Mouse (Mus musculus) heart, embryonic 13.5 days (tissue): ENCODE data around the gene Gif. TPM values are rescaled to one million over a fixed set of nuclear protein-coding genes. Genes with fewer than 3 reads are reported as not detected.

Source experiments
- ATAC-seq: fragments of 200-750 bp; cut with Nextera tagmentation; 2 replicates; pipeline ENCODE4 v1.8.0; 2017; ENCODE audit warnings: moderate TSS enrichment; ENCODE audit not compliant: insufficient number of reproducible peaks, low FRiP score, low TSS enrichment; ENCODE audit errors: extremely low read depth
- H3K27ac ChIP-seq: fragments of 300-500 bp; sonication (generic); replicated peaks from 2 replicates; pipeline ENCODE4 v1.5.1; 2015; ENCODE audit warnings: moderate library complexity, mild to moderate bottlenecking, inconsistent platforms
- H3K27me3 ChIP-seq: fragments of 300-500 bp; sonication (generic); replicated peaks from 2 replicates; pipeline ENCODE4 v1.6.1; 2015; ENCODE audit warnings: mild to moderate bottlenecking, inconsistent platforms
- H3K36me3 ChIP-seq: fragments of 300-500 bp; sonication (generic); 2 replicates; pipeline ENCODE4 v1.6.1; 2015; ENCODE audit warnings: mild to moderate bottlenecking, inconsistent platforms
- H3K4me1 ChIP-seq: fragments of 300-500 bp; sonication (generic); 2 replicates; pipeline ENCODE4 v1.6.1; 2015; ENCODE audit warnings: inconsistent platforms
- H3K4me2 ChIP-seq: fragments of 300-500 bp; sonication (generic); 2 replicates; pipeline ENCODE4 v1.6.1; 2015; ENCODE audit warnings: inconsistent platforms, mild to moderate bottlenecking, moderate library complexity
- H3K4me3 ChIP-seq: fragments of 300-500 bp; sonication (generic); 2 replicates; pipeline ENCODE4 v1.5.1; 2015; ENCODE audit warnings: moderate library complexity, mild to moderate bottlenecking, inconsistent platforms
- H3K9ac ChIP-seq: fragments of 300-500 bp; sonication (generic); 2 replicates; pipeline ENCODE4 v1.6.1; 2015; ENCODE audit warnings: inconsistent platforms, mild to moderate bottlenecking, moderate library complexity
- H3K9me3 ChIP-seq: fragments of 300-500 bp; sonication (generic); 2 replicates; pipeline ENCODE4 v1.6.1; 2016; ENCODE audit warnings: inconsistent platforms
- WGBS: fragments of 180-500 bp; shearing (Covaris S2); methylation state at CpG from one replicate; pipeline ENCODE4 v1.1.7; 2015; ENCODE audit warnings: mixed read lengths; 5-methylcytosine and 5-hydroxymethylcytosine counted together
- polyA plus RNA-seq: library from polyadenylated mRNA; unstranded; fragments of >200 nt; fragmentation: Nextera tagmentation; extraction: Ambion mirVana; gene quantifications from 2 replicates; pipeline ENCODE4 v1.2.1, GENCODE M21; 2015

The Gif gene
- polyA plus RNA-seq, 1 experiment from 2014 or later = not detected

DNA sequence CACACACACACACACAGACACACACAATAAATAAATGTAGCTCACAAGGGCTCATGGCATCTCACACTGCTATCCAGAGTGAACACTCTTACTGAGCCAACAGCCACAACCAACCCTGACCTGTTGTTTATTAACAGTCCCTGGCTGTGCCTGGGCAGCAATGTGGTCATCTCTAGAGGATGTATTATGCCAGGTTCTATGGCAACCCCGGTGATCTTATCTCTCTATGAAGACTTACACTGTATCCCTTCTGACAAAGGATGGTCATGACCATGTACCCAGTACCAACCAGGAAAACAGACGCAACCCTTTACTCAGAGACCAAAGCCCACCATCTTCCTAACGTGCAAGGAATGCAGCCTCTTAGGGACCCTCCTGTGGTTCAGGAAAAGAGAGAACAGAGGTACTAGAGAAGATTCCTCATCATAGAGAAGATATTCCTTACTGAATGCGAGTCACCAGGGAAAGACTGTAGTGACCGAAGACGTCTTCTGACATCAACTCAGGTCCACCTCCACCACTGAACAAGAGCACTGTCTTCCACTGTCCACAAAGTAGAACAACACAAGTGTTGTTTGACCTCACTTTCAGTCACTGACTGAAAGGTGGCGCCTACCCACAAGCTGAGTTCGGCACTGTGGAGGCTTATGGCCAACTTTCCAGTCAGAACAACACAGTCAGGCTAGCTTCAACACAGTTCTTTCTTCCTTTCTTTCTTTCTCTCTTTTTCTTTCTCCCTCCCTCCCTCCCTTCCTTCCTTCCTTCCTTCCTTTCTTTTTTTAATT lies 53.4 kb downstream of the Gif start:
- Histone ChIP-seq H3K4me2 (no peak overlapping the region), H3K27me3 (no peaks in the 10 kb centered on the region), H3K36me3 (no peaks in the 10 kb centered on the region), H3K4me3 (no peak overlapping the region), H3K9ac (no peak overlapping the region), H3K9me3 (no peaks in the 10 kb centered on the region), H3K4me1 (no peaks in the 10 kb centered on the region), H3K27ac (no peak overlapping the region)
- ATAC-seq = no peak
- 71% methylated on average over 8 of the region's 8 CpGs for WGBS

DNA sequence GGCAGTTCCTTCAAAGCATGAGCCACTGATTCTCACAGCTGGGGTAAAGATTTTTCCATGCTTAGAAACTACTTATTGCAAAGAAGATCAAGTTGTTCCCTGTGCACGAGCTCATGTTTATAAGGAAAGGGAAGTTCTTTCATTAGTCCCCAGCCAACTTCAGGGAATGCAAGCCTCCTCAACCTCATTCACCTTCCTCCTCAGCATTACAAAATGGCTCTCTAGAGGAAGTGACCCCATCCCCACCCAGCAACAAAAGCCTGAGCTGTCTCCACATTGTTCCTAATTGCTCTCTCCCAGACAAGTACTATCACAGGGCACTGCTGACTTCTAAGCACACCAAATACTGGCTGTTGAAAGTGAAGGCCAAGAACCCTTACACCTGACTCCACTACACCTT lies 57.1 kb downstream of the Gif start:
- no peaks in the 10 kb centered on the region for H3K36me3 ChIP-seq
- ATAC-seq = no peak
- H3K27ac ChIP-seq = no peak overlapping the region
- 53% methylated on average over 1 of the region's 1 CpGs for WGBS
- no peak overlapping the region for H3K4me3 ChIP-seq
- no peaks in the 10 kb centered on the region for H3K4me1 ChIP-seq
- no peak overlapping the region for H3K9ac ChIP-seq
- H3K27me3 ChIP-seq = no peaks in the 10 kb centered on the region
- no peak overlapping the region for H3K4me2 ChIP-seq
- no peaks in the 10 kb centered on the region for H3K9me3 ChIP-seq

DNA sequence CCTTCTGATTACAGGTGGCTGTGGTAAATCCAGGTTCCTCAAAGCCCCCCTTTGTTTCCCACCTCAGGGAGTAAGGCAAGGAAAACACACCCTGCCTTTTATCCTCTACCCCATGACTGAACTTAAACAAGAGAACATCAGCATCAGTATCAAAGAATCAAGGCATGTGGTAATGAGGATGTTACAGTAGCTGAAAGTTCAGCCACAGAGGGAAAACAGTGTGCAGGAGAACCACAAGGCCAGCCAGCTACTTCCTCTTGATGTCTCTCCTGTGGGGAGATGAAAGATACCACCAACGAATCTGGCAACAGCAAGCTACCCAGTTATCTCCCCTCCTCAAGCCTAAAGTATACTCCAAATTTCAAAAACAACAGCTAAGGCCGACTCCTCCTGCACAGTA lies 59.9 kb downstream of the Gif start:
- Histone ChIP-seq H3K27ac (no peak overlapping the region), H3K4me2 (no peak overlapping the region), H3K27me3 (no peaks in the 10 kb centered on the region), H3K9me3 (no peaks in the 10 kb centered on the region), H3K36me3 (no peaks in the 10 kb centered on the region), H3K9ac (no peak overlapping the region), H3K4me1 (peaks cover 6% of the 10 kb centered on the region; the same call in 1 of the 2 replicates), H3K4me3 (no peak overlapping the region)
- ATAC-seq = no peak
- WGBS = 40% methylated on average over 2 of the region's 2 CpGs

DNA sequence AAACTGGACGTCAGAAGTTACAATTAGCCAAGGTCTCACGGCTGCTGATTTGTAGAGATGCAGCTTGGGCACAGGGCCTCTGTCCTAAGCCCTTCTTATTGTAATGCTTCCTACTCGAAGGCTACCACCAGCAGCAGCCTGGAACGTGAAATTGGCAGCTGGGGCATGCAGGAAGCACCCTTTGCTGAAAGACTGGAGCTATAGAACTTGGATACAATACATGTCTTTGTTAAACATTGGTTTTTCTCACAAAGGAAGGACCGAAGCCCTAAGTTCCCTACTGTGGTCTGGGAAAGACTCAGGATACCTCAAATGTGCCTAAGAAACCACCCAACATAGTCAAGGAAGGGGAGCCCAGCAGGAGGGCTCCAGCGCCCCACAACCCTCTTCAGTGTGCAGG lies 60.5 kb downstream of the Gif start:
- Histone ChIP-seq H3K9ac (no peak overlapping the region), H3K4me3 (no peak overlapping the region), H3K27me3 (no peaks in the 10 kb centered on the region), H3K27ac (no peak overlapping the region), H3K4me1 (peaks cover 11% of the 10 kb centered on the region; the same call in 1 of the 2 replicates), H3K4me2 (no peak overlapping the region), H3K9me3 (no peaks in the 10 kb centered on the region), H3K36me3 (no peaks in the 10 kb centered on the region)
- WGBS = 52% methylated on average over 6 of the region's 6 CpGs
- ATAC-seq = no peak

DNA sequence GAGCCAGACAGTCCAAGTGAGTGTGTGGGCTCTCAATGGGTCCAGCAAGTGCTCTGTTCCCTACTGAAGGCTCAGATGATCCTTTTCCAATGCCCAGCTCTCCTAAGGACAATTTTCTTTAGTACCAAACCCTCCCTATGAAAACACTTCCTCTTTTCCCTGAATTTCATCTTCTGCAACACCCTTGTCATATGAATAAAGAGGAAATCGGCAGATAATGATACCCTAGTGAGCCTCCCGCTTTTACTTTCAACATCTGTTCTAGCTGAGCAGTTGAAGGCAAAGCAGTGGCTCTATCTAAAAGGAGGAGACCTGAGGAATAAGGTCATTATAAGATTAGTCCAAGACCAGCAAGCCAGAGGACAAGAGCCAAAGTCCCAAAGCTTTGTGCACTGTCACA lies 61.1 kb downstream of the Gif start:
- H3K9ac ChIP-seq = no peak overlapping the region
- ATAC-seq = no peak
- 81% methylated on average over 2 of the region's 2 CpGs for WGBS
- no peaks in the 10 kb centered on the region for H3K36me3 ChIP-seq
- no peaks in the 10 kb centered on the region for H3K9me3 ChIP-seq
- H3K27me3 ChIP-seq = no peaks in the 10 kb centered on the region
- no peak overlapping the region for H3K4me3 ChIP-seq
- H3K4me1 ChIP-seq = peaks cover 16% of the 10 kb centered on the region
- no peak overlapping the region for H3K4me2 ChIP-seq
- H3K27ac ChIP-seq = no peak overlapping the region

DNA sequence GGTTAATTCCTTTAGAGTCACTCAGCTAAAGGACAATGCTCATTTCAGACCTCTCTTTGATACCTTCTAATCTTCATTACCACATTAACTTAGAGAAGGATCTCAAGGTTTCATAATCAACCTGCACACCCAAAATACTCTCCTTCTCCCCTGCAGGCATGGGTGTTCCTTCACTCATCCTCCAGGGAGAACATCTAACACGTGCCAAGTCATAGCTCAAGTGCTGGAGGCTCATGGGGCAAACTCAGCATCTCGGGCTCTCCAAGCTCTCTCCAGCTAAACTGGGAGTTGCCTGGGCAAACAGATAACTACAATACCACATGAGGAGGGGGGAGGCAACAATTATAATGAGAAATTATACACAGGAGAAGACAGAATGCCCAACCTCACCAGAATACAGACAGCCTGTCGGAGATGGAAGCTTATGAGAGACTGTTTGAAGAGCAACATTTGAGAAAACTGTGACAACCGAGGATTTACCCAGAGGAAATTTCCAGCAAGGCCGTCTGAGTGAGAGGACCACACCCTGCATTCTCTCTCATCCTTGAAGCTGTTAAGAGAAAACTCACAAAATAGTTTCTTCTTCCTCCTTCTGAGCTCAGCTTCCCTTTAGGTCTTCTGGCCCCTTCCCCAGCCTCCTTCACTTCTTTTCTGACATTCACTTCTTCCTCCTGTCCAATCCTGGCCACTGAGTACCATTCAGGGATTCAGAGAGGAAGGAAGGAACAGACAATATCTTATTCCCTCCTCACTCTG lies 62.8 kb downstream of the Gif start:
- no peak for ATAC-seq
- Histone ChIP-seq H3K9ac (no peak overlapping the region), H3K4me1 (peaks cover 22% of the 10 kb centered on the region), H3K27me3 (no peaks in the 10 kb centered on the region), H3K9me3 (no peaks in the 10 kb centered on the region), H3K27ac (no peak overlapping the region), H3K4me2 (no peak overlapping the region), H3K36me3 (no peaks in the 10 kb centered on the region), H3K4me3 (no peak overlapping the region)
- WGBS = 61% methylated on average over 5 of the region's 5 CpGs

DNA sequence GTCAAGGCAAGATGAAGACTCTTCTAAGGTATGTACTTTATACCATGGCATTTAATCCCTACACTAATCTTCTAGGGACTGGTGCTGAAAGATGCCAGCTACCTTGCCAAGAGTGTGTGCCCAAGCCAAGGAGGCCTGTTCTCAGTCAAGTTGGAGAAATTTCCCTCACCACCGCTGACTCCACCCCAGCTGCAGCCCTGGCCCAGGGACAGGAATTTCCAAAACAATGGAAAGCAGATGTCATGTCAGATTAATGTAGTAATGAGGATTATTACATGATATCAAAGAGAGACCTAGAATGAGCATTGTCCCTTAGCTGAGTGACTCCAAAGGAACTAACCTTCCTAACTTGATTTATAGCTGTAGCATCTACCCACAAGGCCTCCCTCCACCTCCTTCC lies 63.5 kb downstream of the Gif start:
- WGBS = 62% methylated on average over 1 of the region's 1 CpGs
- no peaks in the 10 kb centered on the region for H3K36me3 ChIP-seq
- no peak overlapping the region for H3K9ac ChIP-seq
- H3K27ac ChIP-seq = no peak overlapping the region
- H3K4me1 ChIP-seq = peaks cover 22% of the 10 kb centered on the region
- H3K4me2 ChIP-seq = no peak overlapping the region
- peaks cover under 1% of the 10 kb centered on the region; the same call in 1 of the 2 replicates for H3K27me3 ChIP-seq
- no peaks in the 10 kb centered on the region for H3K9me3 ChIP-seq
- H3K4me3 ChIP-seq = no peak overlapping the region
- ATAC-seq = no peak

DNA sequence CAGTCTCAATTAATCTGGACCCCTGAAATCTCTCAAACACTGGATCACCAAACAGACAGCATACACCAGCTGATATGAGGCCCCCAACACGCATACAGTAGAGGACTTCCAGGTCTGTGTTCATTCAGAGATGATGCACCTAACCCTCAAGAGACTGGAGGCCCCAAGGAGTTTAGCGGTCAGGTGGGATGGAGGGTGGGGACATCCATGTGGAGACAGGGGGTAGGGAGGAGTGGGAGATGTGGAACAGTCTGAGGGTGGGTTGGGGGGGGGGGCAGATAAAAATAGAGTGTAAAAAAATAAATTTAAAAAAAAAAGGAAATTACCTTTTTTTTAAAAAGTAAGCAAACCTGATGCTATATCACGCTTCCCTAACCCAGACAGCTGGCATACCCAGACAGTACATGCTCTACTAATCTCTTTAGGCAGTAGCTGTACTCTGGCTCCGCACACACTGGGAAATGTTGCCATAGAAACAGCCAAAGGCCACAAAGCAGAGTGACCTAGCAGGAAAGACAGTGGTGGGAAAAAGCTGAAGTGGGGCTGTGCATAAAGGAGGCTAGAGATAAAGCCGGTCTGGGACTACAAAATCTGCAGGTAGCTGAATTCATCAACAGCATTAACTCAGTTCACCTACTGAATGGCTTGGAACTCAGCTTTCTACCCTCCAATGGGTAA lies 64.5 kb downstream of the Gif start:
- Histone ChIP-seq H3K4me2 (no peak overlapping the region), H3K9ac (no peak overlapping the region), H3K27ac (no peak overlapping the region; the same call in 1 of the 2 replicates), H3K27me3 (peaks cover 10% of the 10 kb centered on the region), H3K36me3 (no peaks in the 10 kb centered on the region), H3K4me3 (no peak overlapping the region), H3K4me1 (peaks cover 24% of the 10 kb centered on the region), H3K9me3 (no peaks in the 10 kb centered on the region)
- WGBS = 51% methylated on average over 5 of the region's 5 CpGs
- no peak; the same call in 1 of the 2 replicates for ATAC-seq

Other genes starting within 250 kb of the Gif start
- gene Ms4a6b, start 231.0 kb upstream of the Gif start, polyA plus RNA-seq = 3.0 and 3.7 TPM in 2 replicates
- gene Ms4a4d, start 210.8 kb upstream of the Gif start, polyA plus RNA-seq = 0.37 and 0.47 TPM in 2 replicates
- 1.7 and 2.6 TPM in 2 replicates for gene Ms4a6d, start 142.7 kb upstream of the Gif start, polyA plus RNA-seq
- gene Ms4a2, start 123.8 kb upstream of the Gif start, polyA plus RNA-seq = not detected in 2 replicates
- 0.12 and 0.31 TPM in 2 replicates for gene Ms4a3, start 106.7 kb upstream of the Gif start, polyA plus RNA-seq
- not detected in 2 replicates for gene Oosp2, start 87.0 kb upstream of the Gif start, polyA plus RNA-seq
- not detected in 2 replicates for gene Oosp1, start 56.4 kb upstream of the Gif start, polyA plus RNA-seq
- gene Oosp3, start 50.5 kb upstream of the Gif start, polyA plus RNA-seq = not detected in 2 replicates
- 63.4 and 69.6 TPM in 2 replicates for gene Mrpl16, start 22.8 kb downstream of the Gif start, polyA plus RNA-seq
- 4.6 and 5.2 TPM in 2 replicates for gene Stx3, start 71.8 kb downstream of the Gif start, polyA plus RNA-seq
- gene Olfr1417, start 91.7 kb downstream of the Gif start, polyA plus RNA-seq = not detected in 2 replicates
- not detected in 2 replicates for gene Olfr1418, start 113.5 kb downstream of the Gif start, polyA plus RNA-seq
- gene Olfr1419, start 127.6 kb downstream of the Gif start, polyA plus RNA-seq = not detected in 2 replicates
- not detected in 2 replicates for gene Olfr1420, start 139.0 kb downstream of the Gif start, polyA plus RNA-seq
- 16.0 and 17.0 TPM in 2 replicates for gene Patl1, start 164.8 kb downstream of the Gif start, polyA plus RNA-seq
- gene Osbp, start 218.4 kb downstream of the Gif start, polyA plus RNA-seq = 4.2 and 4.8 TPM in 2 replicates